Mouse (Mus musculus) right cerebral cortex, postnatal 36 days (tissue): ENCODE measurements at regions not wholly inside any gene's neighbourhood (a gene's known extent, or its start where the extent isn't known, plus 50 kb on each side); places are given as distances from the start of the nearest gene placed in this dataset.
A peak's percentile ranks its signal among the peaks of the same experiment; 100 is the strongest.
"Not testable (repeated sequence)": the region's sequence is repeated elsewhere in the genome, so short reads cannot be mapped to it uniquely, and the experiment has no call there.

Experiments used
- DNase-seq, 2 experiments: peaks; one replicate each; pipeline ENCODE4 v3.0.0; 2022; ENCODE audit warnings: low spot score in 2 of 2, mixed read lengths in 1 of 2

DNA sequence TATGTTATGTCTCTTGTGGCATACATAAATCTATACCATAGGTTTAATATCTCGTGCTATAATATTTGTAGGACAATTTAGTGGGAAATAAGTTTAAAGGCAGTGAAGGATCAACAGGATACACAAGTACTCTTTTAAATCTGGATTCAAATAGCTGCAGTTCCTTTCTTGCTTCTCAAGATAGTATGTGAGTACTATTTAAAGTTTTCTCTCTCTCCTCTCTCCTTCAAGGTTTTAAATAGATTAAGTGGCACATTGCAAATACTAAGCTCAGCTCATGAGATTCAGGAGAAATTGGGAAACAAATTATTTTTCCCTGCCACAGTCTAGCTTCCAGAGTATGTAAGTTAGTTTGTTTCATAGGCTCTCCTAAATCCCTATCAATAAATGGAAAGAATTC lies 1103.9 kb downstream of the Ndufa4 start:
- no peak for DNase-seq

DNA sequence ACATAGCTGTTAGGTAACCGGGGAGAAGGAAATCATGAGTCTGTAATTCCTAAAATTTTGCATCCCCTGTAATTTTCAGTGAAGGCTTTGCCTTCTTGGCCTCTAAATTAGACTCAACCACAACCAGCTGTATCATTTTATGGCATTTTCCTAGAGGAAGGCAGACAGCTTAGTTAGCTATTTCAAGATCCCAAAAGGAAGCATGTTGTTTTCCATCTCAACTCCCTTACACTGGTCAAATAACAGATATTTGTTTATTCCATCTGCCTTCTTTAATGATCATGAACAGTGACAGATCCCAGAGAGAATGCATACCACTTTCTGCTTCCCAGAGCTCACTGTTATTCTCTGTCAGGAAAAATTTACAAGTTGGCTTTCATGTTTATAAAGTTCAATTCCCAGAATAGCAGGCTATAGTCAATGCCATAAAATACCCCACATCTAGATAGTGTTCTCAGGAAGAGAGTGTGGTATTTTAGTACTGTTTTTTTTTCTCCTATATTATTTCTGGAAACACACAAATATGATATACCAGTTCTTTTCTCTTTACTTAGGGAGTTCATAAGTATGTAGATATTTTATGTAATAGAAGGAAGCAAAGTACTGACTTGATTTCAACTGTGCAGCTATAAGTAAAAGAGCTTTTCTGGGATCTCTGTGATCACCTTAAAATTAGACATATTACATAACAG lies 1148.5 kb downstream of the Ndufa4 start:
- DNase-seq, result no peak

GRCm38 (mm10) chr6:10758051-10758450 lies 1149.2 kb downstream of the Ndufa4 start:
- no peak for DNase-seq

GRCm38 (mm10) chr6:10744056-10744455 lies 1163.2 kb downstream of the Ndufa4 start:
- DNase-seq, result peak in 1 of 2 experiments; percentile 0

DNA sequence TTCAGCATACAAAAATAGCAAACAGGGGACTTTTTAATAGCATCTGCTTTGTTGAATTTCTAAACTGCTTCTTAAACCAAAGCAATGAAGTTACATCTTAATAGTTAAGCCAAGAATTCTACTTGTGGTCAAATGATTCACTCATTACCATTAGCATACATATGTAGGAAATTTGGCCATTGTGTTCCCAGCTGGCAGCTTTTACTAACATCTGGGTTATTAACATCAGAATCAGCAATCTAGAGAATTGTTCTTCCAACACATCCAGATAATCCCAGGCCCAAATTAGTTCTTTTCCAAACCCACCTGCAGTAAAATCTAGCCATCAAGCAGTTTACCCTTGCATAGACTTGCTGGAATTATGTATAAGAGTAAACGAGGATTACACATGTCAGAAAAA lies 1184.7 kb downstream of the Ndufa4 start:
- DNase-seq, result no peak

DNA sequence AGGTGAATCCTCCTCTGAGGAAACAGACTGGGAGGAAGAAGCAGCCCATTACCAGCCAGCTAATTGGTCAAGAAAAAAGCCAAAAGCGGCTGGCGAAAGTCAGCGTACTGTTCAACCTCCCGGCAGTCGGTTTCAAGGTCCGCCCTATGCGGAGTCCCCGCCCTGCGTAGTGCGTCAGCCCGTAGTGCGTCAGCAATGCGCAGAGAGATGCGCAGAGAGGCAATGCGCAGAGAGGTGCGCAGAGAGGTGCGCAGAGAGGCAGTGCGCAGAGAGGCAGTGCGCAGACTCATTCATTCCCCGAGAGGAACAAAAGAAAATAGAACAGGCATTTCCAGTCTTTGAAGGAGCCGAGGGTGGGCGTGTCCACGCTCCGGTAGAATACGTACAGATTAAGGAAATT lies 1216.8 kb downstream of the Ndufa4 start:
- DNase-seq, result not testable (repeated sequence)
